Mouse (Mus musculus) limb, embryonic 11.5 days (tissue): ENCODE measurements at regions not wholly inside any gene's neighbourhood (a gene's known extent, or its start where the extent isn't known, plus 50 kb on each side); places are given as distances from the start of the nearest gene placed in this dataset.
A peak's percentile ranks its signal among the peaks of the same experiment; 100 is the strongest.

Source experiments
- ATAC-seq: fragments of 200-750 bp; cut with Nextera tagmentation; 2 replicates; pipeline ENCODE4 v1.8.0; 2017; ENCODE audit warnings: low read depth; ENCODE audit not compliant: insufficient number of reproducible peaks, low FRiP score, low TSS enrichment
- DNase-seq: peaks from one replicate; pipeline ENCODE4 v3.0.0-alpha.2; 2015; ENCODE audit warnings: low spot score
- H3K27ac ChIP-seq: fragments of 300-500 bp; sonication (generic); replicated peaks from 2 replicates; pipeline ENCODE4 v1.5.1; 2014; ENCODE audit warnings: low read depth, mild to moderate bottlenecking, low read length
- H3K27me3 ChIP-seq: fragments of 300-500 bp; sonication (generic); 2 replicates; pipeline ENCODE4 v1.6.1; 2014; ENCODE audit warnings: mild to moderate bottlenecking, low read length, mixed read lengths; ENCODE audit not compliant: control insufficient read depth, insufficient read depth
- H3K36me3 ChIP-seq: fragments of 300-500 bp; sonication (generic); 2 replicates; pipeline ENCODE4 v1.6.1; 2014; ENCODE audit warnings: mild to moderate bottlenecking, low read length, moderate library complexity, mixed read lengths; ENCODE audit not compliant: control insufficient read depth, insufficient read depth
- H3K4me1 ChIP-seq: fragments of 300-500 bp; sonication (generic); 2 replicates; pipeline ENCODE4 v1.6.1; 2014; ENCODE audit warnings: low read length, mixed read lengths; ENCODE audit not compliant: control insufficient read depth, insufficient read depth
- H3K4me2 ChIP-seq: fragments of 300-500 bp; sonication (generic); 2 replicates; pipeline ENCODE4 v1.6.1; 2014; ENCODE audit warnings: low read depth, mild to moderate bottlenecking, moderate library complexity; ENCODE audit not compliant: severe bottlenecking
- H3K4me3 ChIP-seq: fragments of 300-500 bp; sonication (generic); 2 replicates; pipeline ENCODE4 v1.5.1; 2014; ENCODE audit warnings: low read depth, low read length
- H3K9ac ChIP-seq: fragments of 300-500 bp; sonication (generic); 2 replicates; pipeline ENCODE4 v1.6.1; 2014; ENCODE audit warnings: mild to moderate bottlenecking, low read length
- H3K9me3 ChIP-seq: fragments of 300-500 bp; sonication (generic); 2 replicates; pipeline ENCODE4 v1.6.1; 2016; ENCODE audit warnings: low read length; ENCODE audit not compliant: control insufficient read depth
- WGBS: fragments of 180-500 bp; shearing (Covaris S2); extraction: QIAGEN DNeasy Blood & Tissue Kit; methylation state at CpG from one replicate; pipeline ENCODE4 v1.1.7; 2014; 5-methylcytosine and 5-hydroxymethylcytosine counted together

- Histone ChIP-seq H3K4me1 (peaks cover 22% of the 10 kb centered on the region), H3K9ac (no peak overlapping the region), H3K9me3 (no peaks in the 10 kb centered on the region), H3K27me3 (no peaks in the 10 kb centered on the region), H3K4me2 (peak overlapping the region; percentile 17; the same call in 1 of the 2 replicates), H3K4me3 (no peak overlapping the region), H3K36me3 (no peaks in the 10 kb centered on the region), H3K27ac (peak overlapping the region; percentile 68)
- DNase-seq (no peak), ATAC-seq (no peak; the same call in 1 of the 2 replicates)
- WGBS = 5% methylated on average over 7 of the region's 7 CpGs
Measured at GRCm38 (mm10) chr16:15052389-15052923, 146.1 kb downstream of the Efcab1 start.

- ATAC-seq = peak; percentile 97
- Histone ChIP-seq H3K4me3 (no peak overlapping the region), H3K27me3 (no peaks in the 10 kb centered on the region), H3K9me3 (no peaks in the 10 kb centered on the region), H3K36me3 (no peaks in the 10 kb centered on the region), H3K9ac (0 out of 2 replicates have a peak overlapping the region, but pooled peaks have one; percentile 23), H3K4me2 (peak overlapping the region; percentile 36), H3K27ac (peak overlapping the region; percentile 95), H3K4me1 (peaks cover 22% of the 10 kb centered on the region)
- DNase-seq = peak; percentile 94
- under 1% methylated on average over 16 of the region's 16 CpGs for WGBS
Measured at GRCm38 (mm10) chr16:15052924-15053793, 146.8 kb downstream of the Efcab1 start.

GRCm38 (mm10) chr16:15053840-15054239, 147.4 kb downstream of the Efcab1 start:
- H3K27me3 ChIP-seq = no peaks in the 10 kb centered on the region
- H3K4me3 ChIP-seq = no peak overlapping the region
- H3K4me1 ChIP-seq = peaks cover 22% of the 10 kb centered on the region
- H3K36me3 ChIP-seq = no peaks in the 10 kb centered on the region
- ATAC-seq (0 out of 2 replicates have a peak, but pooled peaks have one; percentile 15), DNase-seq (peak; percentile 29)
- 3% methylated on average over 4 of the region's 4 CpGs for WGBS
- no peak overlapping the region for H3K9ac ChIP-seq
- H3K9me3 ChIP-seq = no peaks in the 10 kb centered on the region
- H3K27ac ChIP-seq = peak overlapping the region; percentile 95
- H3K4me2 ChIP-seq = no peak overlapping the region

GRCm38 (mm10) chr16:15054306-15055001, 148.0 kb downstream of the Efcab1 start:
- H3K9me3 ChIP-seq = no peaks in the 10 kb centered on the region
- no peak overlapping the region for H3K9ac ChIP-seq
- WGBS = 24% methylated on average over 5 of the region's 5 CpGs
- peak overlapping the region; percentile 95 for H3K27ac ChIP-seq
- H3K36me3 ChIP-seq = no peaks in the 10 kb centered on the region
- H3K4me3 ChIP-seq = no peak overlapping the region
- peaks cover 22% of the 10 kb centered on the region for H3K4me1 ChIP-seq
- no peak overlapping the region for H3K4me2 ChIP-seq
- no peaks in the 10 kb centered on the region for H3K27me3 ChIP-seq
- DNase-seq (peak; percentile 26), ATAC-seq (no peak)

- DNase-seq = no peak
- WGBS = 94% methylated on average over 5 of the region's 5 CpGs
- H3K4me3 ChIP-seq = no peak overlapping the region
- no peaks in the 10 kb centered on the region for H3K27me3 ChIP-seq
- H3K9me3 ChIP-seq = no peaks in the 10 kb centered on the region
- H3K36me3 ChIP-seq = no peaks in the 10 kb centered on the region
- H3K4me2 ChIP-seq = no peak overlapping the region
- H3K27ac ChIP-seq = no peak overlapping the region
- ATAC-seq = no peak
- no peak overlapping the region for H3K9ac ChIP-seq
- peaks cover 22% of the 10 kb centered on the region for H3K4me1 ChIP-seq
Measured at GRCm38 (mm10) chr16:15055697-15056096, 149.3 kb downstream of the Efcab1 start.

- Histone ChIP-seq H3K36me3 (no peaks in the 10 kb centered on the region), H3K27me3 (no peaks in the 10 kb centered on the region), H3K27ac (no peak overlapping the region), H3K4me2 (no peak overlapping the region), H3K9me3 (no peaks in the 10 kb centered on the region), H3K4me1 (no peaks in the 10 kb centered on the region), H3K9ac (no peak overlapping the region), H3K4me3 (no peak overlapping the region)
- ATAC-seq (no peak), DNase-seq (no peak)
- 92% methylated on average over 7 of the region's 7 CpGs for WGBS
Measured at GRCm38 (mm10) chr16:15070485-15070960, 164.1 kb downstream of the Efcab1 start.

- Histone ChIP-seq H3K4me2 (no peak overlapping the region), H3K4me3 (no peak overlapping the region), H3K9me3 (no peaks in the 10 kb centered on the region), H3K27ac (no peak overlapping the region), H3K4me1 (no peaks in the 10 kb centered on the region), H3K27me3 (no peaks in the 10 kb centered on the region), H3K36me3 (no peaks in the 10 kb centered on the region), H3K9ac (no peak overlapping the region)
- ATAC-seq (no peak), DNase-seq (no peak)
Measured at GRCm38 (mm10) chr16:15074407-15074806, 168.0 kb downstream of the Efcab1 start.

GRCm38 (mm10) chr16:15083692-15084091, 177.3 kb downstream of the Efcab1 start:
- Histone ChIP-seq H3K27me3 (no peaks in the 10 kb centered on the region), H3K9ac (no peak overlapping the region), H3K9me3 (no peaks in the 10 kb centered on the region), H3K27ac (peak overlapping the region; percentile 96), H3K4me3 (no peak overlapping the region), H3K4me1 (peaks cover 9% of the 10 kb centered on the region), H3K36me3 (no peaks in the 10 kb centered on the region), H3K4me2 (no peak overlapping the region)
- no peak for ATAC-seq
- peak; percentile 30 for DNase-seq
- 32% methylated on average over 3 of the region's 3 CpGs for WGBS
